Mouse (Mus musculus): ENCODE results near the gene Ninl.

DNA sequence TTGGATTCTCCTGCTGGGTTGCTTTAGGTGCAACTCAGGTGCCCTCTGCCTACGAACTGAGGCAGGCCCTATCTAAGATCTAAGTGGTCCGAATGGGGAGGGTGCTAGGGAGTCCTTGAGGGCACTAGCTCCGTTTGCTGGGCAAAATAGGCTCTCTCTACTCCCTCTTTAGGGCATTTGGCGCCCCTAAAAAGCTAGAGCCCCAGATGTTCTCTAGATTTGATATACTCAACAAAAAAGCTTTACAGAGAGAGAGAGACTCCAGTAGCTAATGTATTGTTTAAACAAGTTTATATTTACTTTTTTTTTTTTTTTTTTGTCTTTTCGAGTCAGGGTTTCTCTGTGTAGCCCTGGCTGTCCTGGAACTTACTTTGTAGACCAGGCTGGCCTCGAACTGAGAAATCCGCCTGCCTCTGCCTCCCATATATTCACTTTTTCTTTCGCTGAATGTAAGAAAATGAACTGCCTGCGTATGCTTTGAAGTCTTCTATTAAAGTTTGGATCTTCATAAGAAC, 134.2 kb downstream of the Ninl start, which contains the start of gene Gins1:
- TF ChIP-seq CTCF (IDR thresholded peaks at IDR 0.05; ENCODE audit: borderline replicate concordance, insufficient read depth, low read length) (no peak), POLR2A (IDR thresholded peaks at IDR 0.05; ENCODE audit: low read depth, low read length) (no peak)
